Mouse (Mus musculus): ENCODE measurements at regions not wholly inside any gene's neighbourhood (a gene's known extent, or its start where the extent isn't known, plus 50 kb on each side); places are given as distances from the start of the nearest gene placed in this dataset.

GRCm38 (mm10) chr3:128613657-128614056, 586.0 kb upstream of the Pitx2 start:
- H3K4me1 ChIP-seq (ENCODE audit: control insufficient read depth, insufficient read depth, low read length) = no peaks in the 10 kb centered on the region
- no peak overlapping the region for H3K9ac ChIP-seq (ENCODE audit: low read depth, low read length)
- no peak overlapping the region for H3K27ac ChIP-seq (replicated peaks; ENCODE audit: low read depth, low read length)
- H3K9me3 ChIP-seq (ENCODE audit: control insufficient read depth, low read length) = no peaks in the 10 kb centered on the region
- H3K4me2 ChIP-seq (ENCODE audit: low read depth, low read length) = no peak overlapping the region
- H3K27me3 ChIP-seq (replicated peaks; ENCODE audit: control insufficient read depth, insufficient read depth, low read length) = no peaks in the 10 kb centered on the region
- H3K36me3 ChIP-seq (ENCODE audit: control insufficient read depth, insufficient read depth, low read length) = no peaks in the 10 kb centered on the region
- H3K4me3 ChIP-seq (ENCODE audit: low read depth, low read length) = no peak overlapping the region
- 81% methylated on average over 9 of the region's 9 CpGs for WGBS
- ATAC-seq (ENCODE audit: low read depth) = no peak
- DNase-seq (ENCODE audit: low spot score) = no peak

- ATAC-seq (ENCODE audit: low read depth) = no peak
- no peak for DNase-seq (ENCODE audit: low spot score)
- H3K4me3 ChIP-seq (ENCODE audit: low read depth, low read length) = no peak overlapping the region
- no peak overlapping the region for H3K27ac ChIP-seq (replicated peaks; ENCODE audit: low read depth, low read length)
- H3K36me3 ChIP-seq (ENCODE audit: control insufficient read depth, insufficient read depth, low read length) = no peaks in the 10 kb centered on the region
- H3K27me3 ChIP-seq (replicated peaks; ENCODE audit: control insufficient read depth, insufficient read depth, low read length) = no peaks in the 10 kb centered on the region
- H3K9me3 ChIP-seq (ENCODE audit: control insufficient read depth, low read length) = no peaks in the 10 kb centered on the region
- no peak overlapping the region for H3K9ac ChIP-seq (ENCODE audit: low read depth, low read length)
- H3K4me1 ChIP-seq (ENCODE audit: control insufficient read depth, insufficient read depth, low read length) = no peaks in the 10 kb centered on the region
- WGBS = 70% methylated on average over 6 of the region's 6 CpGs
- H3K4me2 ChIP-seq (ENCODE audit: low read depth, low read length) = no peak overlapping the region
Observed at GRCm38 (mm10) chr3:128610731-128611130, 588.9 kb upstream of the Pitx2 start.

GRCm38 (mm10) chr3:128608694-128609093, 591.0 kb upstream of the Pitx2 start:
- Histone ChIP-seq H3K4me3 (ENCODE audit: low read depth, low read length) (no peak overlapping the region), H3K27me3 (replicated peaks; ENCODE audit: control insufficient read depth, insufficient read depth, low read length) (no peaks in the 10 kb centered on the region), H3K27ac (replicated peaks; ENCODE audit: low read depth, low read length) (no peak overlapping the region), H3K9me3 (ENCODE audit: control insufficient read depth, low read length) (no peaks in the 10 kb centered on the region), H3K4me1 (ENCODE audit: control insufficient read depth, insufficient read depth, low read length) (no peaks in the 10 kb centered on the region), H3K9ac (ENCODE audit: low read depth, low read length) (no peak overlapping the region), H3K36me3 (ENCODE audit: control insufficient read depth, insufficient read depth, low read length) (no peaks in the 10 kb centered on the region), H3K4me2 (ENCODE audit: low read depth, low read length) (no peak overlapping the region)
- 72% methylated on average over 3 of the region's 3 CpGs for WGBS
- DNase-seq (ENCODE audit: low spot score) = no peak
- no peak for ATAC-seq (ENCODE audit: low read depth)

- no peak overlapping the region for H3K4me3 ChIP-seq (ENCODE audit: low read depth, low read length)
- H3K9ac ChIP-seq (ENCODE audit: low read depth, low read length) = no peak overlapping the region
- no peaks in the 10 kb centered on the region for H3K27me3 ChIP-seq (replicated peaks; ENCODE audit: control insufficient read depth, insufficient read depth, low read length)
- 67% methylated on average over 2 of the region's 2 CpGs for WGBS
- H3K4me2 ChIP-seq (ENCODE audit: low read depth, low read length) = no peak overlapping the region
- DNase-seq (ENCODE audit: low spot score) = peak; percentile 57
- ATAC-seq (ENCODE audit: low read depth) = peak; percentile 68; the same call in 1 of the 2 replicates
- no peak overlapping the region for H3K27ac ChIP-seq (replicated peaks; ENCODE audit: low read depth, low read length)
- no peaks in the 10 kb centered on the region for H3K36me3 ChIP-seq (ENCODE audit: control insufficient read depth, insufficient read depth, low read length)
- no peaks in the 10 kb centered on the region for H3K9me3 ChIP-seq (ENCODE audit: control insufficient read depth, low read length)
- H3K4me1 ChIP-seq (ENCODE audit: control insufficient read depth, insufficient read depth, low read length) = no peaks in the 10 kb centered on the region
Observed at GRCm38 (mm10) chr3:128575339-128576129, 624.1 kb upstream of the Pitx2 start.

- Histone ChIP-seq H3K27me3 (replicated peaks; ENCODE audit: control insufficient read depth, insufficient read depth, low read length) (no peaks in the 10 kb centered on the region), H3K9ac (ENCODE audit: low read depth, low read length) (no peak overlapping the region), H3K4me3 (ENCODE audit: low read depth, low read length) (no peak overlapping the region), H3K4me2 (ENCODE audit: low read depth, low read length) (no peak overlapping the region), H3K27ac (replicated peaks; ENCODE audit: low read depth, low read length) (no peak overlapping the region), H3K9me3 (ENCODE audit: control insufficient read depth, low read length) (no peaks in the 10 kb centered on the region), H3K4me1 (ENCODE audit: control insufficient read depth, insufficient read depth, low read length) (peaks cover 2% of the 10 kb centered on the region; the same call in 1 of the 2 replicates), H3K36me3 (ENCODE audit: control insufficient read depth, insufficient read depth, low read length) (no peaks in the 10 kb centered on the region)
- ATAC-seq (ENCODE audit: low read depth) (no peak), DNase-seq (ENCODE audit: low spot score) (no peak)
- 84% methylated on average over 3 of the region's 3 CpGs for WGBS
Observed at GRCm38 (mm10) chr3:128570551-128570950, 629.1 kb upstream of the Pitx2 start.

- H3K27ac ChIP-seq (replicated peaks; ENCODE audit: low read depth, low read length) = no peak overlapping the region
- DNase-seq (ENCODE audit: low spot score) (peak; percentile 13), ATAC-seq (ENCODE audit: low read depth) (no peak)
- H3K4me1 ChIP-seq (ENCODE audit: control insufficient read depth, insufficient read depth, low read length) = peaks cover 6% of the 10 kb centered on the region; the same call in 1 of the 2 replicates
- H3K27me3 ChIP-seq (replicated peaks; ENCODE audit: control insufficient read depth, insufficient read depth, low read length) = no peaks in the 10 kb centered on the region
- H3K4me2 ChIP-seq (ENCODE audit: low read depth, low read length) = no peak overlapping the region
- no peaks in the 10 kb centered on the region for H3K9me3 ChIP-seq (ENCODE audit: control insufficient read depth, low read length)
- WGBS = 32% methylated on average over 8 of the region's 8 CpGs
- H3K4me3 ChIP-seq (ENCODE audit: low read depth, low read length) = no peak overlapping the region
- H3K9ac ChIP-seq (ENCODE audit: low read depth, low read length) = no peak overlapping the region
- no peaks in the 10 kb centered on the region for H3K36me3 ChIP-seq (ENCODE audit: control insufficient read depth, insufficient read depth, low read length)
Observed at GRCm38 (mm10) chr3:128565386-128565785, 634.3 kb upstream of the Pitx2 start.

GRCm38 (mm10) chr3:128546416-128547327, 650.5 kb upstream of the Fam241a start:
- peak overlapping the region; percentile 72 for H3K27ac ChIP-seq (replicated peaks; ENCODE audit: low read depth, low read length)
- H3K4me3 ChIP-seq (ENCODE audit: low read depth, low read length) = no peak overlapping the region
- no peaks in the 10 kb centered on the region for H3K9me3 ChIP-seq (ENCODE audit: control insufficient read depth, low read length)
- ATAC-seq (ENCODE audit: low read depth) = peak; percentile 94
- DNase-seq (ENCODE audit: low spot score) = peak; percentile 97
- no peak overlapping the region for H3K9ac ChIP-seq (ENCODE audit: low read depth, low read length)
- H3K27me3 ChIP-seq (replicated peaks; ENCODE audit: control insufficient read depth, insufficient read depth, low read length) = no peaks in the 10 kb centered on the region
- H3K4me1 ChIP-seq (ENCODE audit: control insufficient read depth, insufficient read depth, low read length) = peaks cover 4% of the 10 kb centered on the region
- 32% methylated on average over 9 of the region's 9 CpGs for WGBS
- H3K36me3 ChIP-seq (ENCODE audit: control insufficient read depth, insufficient read depth, low read length) = no peaks in the 10 kb centered on the region
- H3K4me2 ChIP-seq (ENCODE audit: low read depth, low read length) = 0 out of 2 replicates have a peak overlapping the region, but pooled peaks have one; percentile 10

- H3K9ac ChIP-seq (ENCODE audit: low read depth, low read length) = no peak overlapping the region
- no peak overlapping the region for H3K4me2 ChIP-seq (ENCODE audit: low read depth, low read length)
- no peak overlapping the region for H3K27ac ChIP-seq (replicated peaks; ENCODE audit: low read depth, low read length)
- no peaks in the 10 kb centered on the region for H3K36me3 ChIP-seq (ENCODE audit: control insufficient read depth, insufficient read depth, low read length)
- ATAC-seq (ENCODE audit: low read depth) (no peak), DNase-seq (ENCODE audit: low spot score) (peak; percentile 22)
- no peak overlapping the region for H3K4me3 ChIP-seq (ENCODE audit: low read depth, low read length)
- no peaks in the 10 kb centered on the region; the same call in 1 of the 2 replicates for H3K4me1 ChIP-seq (ENCODE audit: control insufficient read depth, insufficient read depth, low read length)
- no peaks in the 10 kb centered on the region for H3K27me3 ChIP-seq (replicated peaks; ENCODE audit: control insufficient read depth, insufficient read depth, low read length)
- 75% methylated on average over 4 of the region's 4 CpGs for WGBS
- H3K9me3 ChIP-seq (ENCODE audit: control insufficient read depth, low read length) = peaks cover 4% of the 10 kb centered on the region; the same call in 1 of the 2 replicates
Observed at GRCm38 (mm10) chr3:128525427-128525826, 629.3 kb upstream of the Fam241a start.
